Mouse (Mus musculus) spleen, postnatal 4 days (tissue): ENCODE measurements at regions not wholly inside any gene's neighbourhood (a gene's known extent, or its start where the extent isn't known, plus 50 kb on each side); places are given as distances from the start of the nearest gene placed in this dataset.

Experiments used
- DNase-seq, 2 experiments: peaks; one replicate each; pipeline ENCODE4 v3.0.0; 2022; ENCODE audit warnings: low spot score in 2 of 2

- no peak for DNase-seq
Measured at GRCm38 (mm10) chr11:112886139-112886538, 104.1 kb downstream of the Sox9 start.

GRCm38 (mm10) chr11:112889760-112890159 lies 107.7 kb downstream of the Sox9 start:
- DNase-seq, result no peak

- no peak for DNase-seq
Measured at GRCm38 (mm10) chr11:112897597-112897996, 115.6 kb downstream of the Sox9 start.

- no peak for DNase-seq
Measured at GRCm38 (mm10) chr11:112902618-112903017, 120.6 kb downstream of the Sox9 start.

- no peak for DNase-seq
Measured at GRCm38 (mm10) chr11:112910309-112910708, 128.3 kb downstream of the Sox9 start.

- no peak for DNase-seq
Measured at GRCm38 (mm10) chr11:112912875-112913274, 130.9 kb downstream of the Sox9 start.

- DNase-seq, result no peak
Measured at GRCm38 (mm10) chr11:112916923-112917322, 134.9 kb downstream of the Sox9 start.

- no peak for DNase-seq
Measured at GRCm38 (mm10) chr11:112920131-112920530, 138.1 kb downstream of the Sox9 start.

- DNase-seq, result no peak
Measured at GRCm38 (mm10) chr11:112924577-112924976, 142.6 kb downstream of the Sox9 start.

- no peak for DNase-seq
Measured at GRCm38 (mm10) chr11:112925140-112925539, 143.1 kb downstream of the Sox9 start.

- no peak for DNase-seq
Measured at GRCm38 (mm10) chr11:112926330-112927025, 144.5 kb downstream of the Sox9 start.

- no peak for DNase-seq
Measured at GRCm38 (mm10) chr11:112930186-112930808, 148.3 kb downstream of the Sox9 start.

GRCm38 (mm10) chr11:112938035-112938434 lies 156.0 kb downstream of the Sox9 start:
- DNase-seq, result no peak

- no peak for DNase-seq
Measured at GRCm38 (mm10) chr11:112951421-112951820, 169.4 kb downstream of the Sox9 start.

- DNase-seq, result no peak
Measured at GRCm38 (mm10) chr11:112952356-112952755, 170.3 kb downstream of the Sox9 start.

GRCm38 (mm10) chr11:112953491-112953890 lies 171.5 kb downstream of the Sox9 start:
- DNase-seq, result no peak

- DNase-seq, result no peak
Measured at GRCm38 (mm10) chr11:112956748-112957440, 174.9 kb downstream of the Sox9 start.

- DNase-seq, result no peak
Measured at GRCm38 (mm10) chr11:112959609-112960008, 177.6 kb downstream of the Sox9 start.

GRCm38 (mm10) chr11:112973286-112973685 lies 191.3 kb downstream of the Sox9 start:
- no peak for DNase-seq

GRCm38 (mm10) chr11:112974893-112975292 lies 192.9 kb downstream of the Sox9 start:
- DNase-seq, result no peak

- DNase-seq, result no peak
Measured at GRCm38 (mm10) chr11:112976914-112977785, 195.1 kb downstream of the Sox9 start.

- no peak for DNase-seq
Measured at GRCm38 (mm10) chr11:112978884-112979283, 196.9 kb downstream of the Sox9 start.
